Mouse (Mus musculus) bone marrow macrophage, adult 2 months (primary cell): Measurements from ENCODE around the gene Ptpre.

Experiments
- CTCF ChIP-seq: IDR thresholded peaks from 2 replicates; pipeline ENCODE4 v1.5.1; 2012; ENCODE audit warnings: low read depth, mild to moderate bottlenecking, low read length, moderate library complexity
- POLR2A ChIP-seq: IDR thresholded peaks from 2 replicates; pipeline ENCODE4 v1.6.1; 2012; ENCODE audit warnings: mild to moderate bottlenecking, low read depth, low read length, borderline replicate concordance

DNA sequence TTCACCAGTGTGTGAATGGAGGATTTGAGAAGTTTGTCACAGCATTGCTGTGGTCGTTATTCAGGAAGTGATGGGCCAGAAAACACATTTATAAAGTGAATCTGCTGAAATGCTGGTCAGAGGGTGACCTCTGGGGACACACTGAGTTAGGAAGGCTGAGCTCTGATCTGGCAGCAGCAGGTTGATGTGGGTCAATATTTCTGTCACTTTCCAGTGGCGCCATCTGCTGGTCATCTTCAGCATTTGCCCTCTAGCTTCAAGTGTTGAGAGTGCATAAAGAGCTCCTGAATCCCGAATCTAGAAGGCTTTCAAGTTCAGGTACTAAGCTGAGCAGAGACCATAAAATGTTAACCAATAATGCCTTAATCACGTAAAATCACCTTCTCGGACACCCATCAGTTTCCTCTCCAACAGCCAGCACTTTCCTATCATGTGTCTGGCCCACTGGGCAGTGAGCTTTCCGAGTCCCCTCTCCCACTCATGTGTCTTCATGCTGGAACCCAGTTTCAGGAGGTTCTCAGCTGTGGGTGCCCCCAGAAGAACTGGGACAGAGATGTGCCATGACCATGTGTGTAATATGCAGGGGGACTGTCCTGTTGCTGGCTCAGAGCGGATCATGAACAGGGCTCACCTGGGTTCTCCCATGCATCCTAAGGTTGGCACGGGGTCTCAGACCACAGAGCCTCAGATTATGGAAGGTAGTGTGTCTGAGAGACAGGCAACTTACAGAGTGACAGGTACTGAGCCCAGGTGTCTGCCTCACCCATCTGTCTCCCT, 94.7 kb downstream of the Ptpre start:
- TF ChIP-seq POLR2A (no peak), CTCF (peak; percentile 41)
